Mouse (Mus musculus): Measurements from ENCODE around the gene Bcl9.

DNA sequence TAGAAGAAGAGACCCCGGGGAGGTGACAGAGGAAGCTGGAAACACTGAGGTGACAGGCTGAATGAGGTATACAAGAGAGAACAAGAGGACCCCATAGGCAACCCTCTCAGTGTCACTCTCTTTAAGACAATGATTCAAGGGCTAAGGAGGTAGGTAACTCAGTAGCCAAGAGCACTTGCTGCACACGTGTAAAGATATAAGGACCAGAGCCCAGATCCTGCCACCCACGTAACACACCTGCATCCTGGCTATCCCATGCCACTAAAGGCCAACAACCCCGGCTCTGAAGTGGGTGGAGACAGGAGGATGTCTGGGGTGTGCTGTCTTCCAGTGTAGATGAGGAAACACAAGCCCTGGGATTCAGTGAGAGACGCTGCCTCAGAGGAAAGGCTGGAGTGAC lies 58.4 kb downstream of the Bcl9 start:
- TF ChIP-seq POLR2A (IDR thresholded peaks at IDR 0.05; ENCODE audit: borderline replicate concordance, extremely low read depth, low read depth, low read length): no peak
- no peak for TF ChIP-seq CTCF (IDR thresholded peaks at IDR 0.05; ENCODE audit: insufficient read depth, low read length)
